Mouse (Mus musculus) CH12.LX (cell line): Measurements from ENCODE around the gene Eif3c. TPM values are rescaled to one million over a fixed set of nuclear protein-coding genes. Genes with fewer than 3 reads are reported as not detected.

Experiments used
- DNase-seq: peaks from one replicate; pipeline ENCODE4 v3.0.0-alpha.2; 2013; ENCODE audit errors: extremely low read depth
- H3K27ac ChIP-seq: 2 replicates; pipeline ENCODE4 v1.5.1; 2012; ENCODE audit warnings: low read depth, mild to moderate bottlenecking, control low read depth, moderate library complexity; ENCODE audit not compliant: insufficient read depth
- H3K27me3 ChIP-seq: replicated peaks from 2 replicates; pipeline ENCODE3; 2012; ENCODE audit warnings: inconsistent platforms
- H3K36me3 ChIP-seq, 2 experiments: replicated peaks in 1 of 2; 2 replicates each; pipeline versions ENCODE3 to v1.6.1; 2012; ENCODE audit warnings: inconsistent platforms in 1 of 2, low read length in 1 of 2, mild to moderate bottlenecking in 1 of 2, mixed read lengths in 1 of 2, moderate library complexity in 1 of 2; ENCODE audit not compliant: control insufficient read depth in 1 of 2, insufficient read depth in 1 of 2
- H3K4me1 ChIP-seq, 2 experiments: 2 replicates each; pipeline ENCODE4 v1.6.1; 2012; ENCODE audit warnings: inconsistent platforms in 1 of 2, moderate library complexity in 1 of 2; ENCODE audit not compliant: insufficient read depth in 2 of 2, control insufficient read depth in 1 of 2
- H3K4me2 ChIP-seq: 2 replicates; pipeline ENCODE4 v1.6.1; 2012; ENCODE audit warnings: low read depth, mild to moderate bottlenecking, control low read depth; ENCODE audit not compliant: poor library complexity, insufficient read depth, severe bottlenecking
- H3K4me3 ChIP-seq, 3 experiments: fragments of 150-350 bp in 1 of 3; sonication (generic) in 1 of 3; replicated peaks in 1 of 3; 2 replicates each; pipeline versions ENCODE3 to v1.5.1; 2011 to 2012; ENCODE audit warnings: low read depth in 2 of 3, low read length in 2 of 3, mild to moderate bottlenecking in 2 of 3, moderate library complexity in 2 of 3, control low read depth in 1 of 3, improper control_type of control experiment in 1 of 3, inconsistent platforms in 1 of 3, mixed read lengths in 1 of 3; ENCODE audit not compliant: poor library complexity in 1 of 3
- H3K79me2 ChIP-seq: replicated peaks from 2 replicates; pipeline ENCODE4 v1.6.1; 2012; ENCODE audit warnings: mild to moderate bottlenecking, moderate library complexity; ENCODE audit not compliant: control insufficient read depth, poor library complexity, insufficient read depth, severe bottlenecking; ENCODE audit errors: extremely low read depth
- H3K9ac ChIP-seq: 2 replicates; pipeline ENCODE4 v1.6.1; 2012; ENCODE audit warnings: low read depth, mild to moderate bottlenecking, control low read depth, moderate library complexity; ENCODE audit not compliant: insufficient read depth
- H3K9me3 ChIP-seq: replicated peaks from 2 replicates; pipeline ENCODE3; 2012; ENCODE audit warnings: low read length, inconsistent platforms, mixed read lengths
- BHLHE40 ChIP-seq: IDR thresholded peaks from 2 replicates; pipeline ENCODE4 v1.6.1; 2011; ENCODE audit warnings: mild to moderate bottlenecking, low read depth, low read length, improper control_type of control experiment
- CHD1 ChIP-seq: IDR thresholded peaks from 2 replicates; pipeline ENCODE4 v1.6.1; 2012; ENCODE audit warnings: low read depth, low read length, improper control_type of control experiment, inconsistent platforms
- CTCF ChIP-seq, 2 experiments: IDR thresholded peaks in 1 of 2; conservative IDR thresholded peaks in 1 of 2; 2 replicates each; pipeline ENCODE4 v1.5.1; 2011 to 2012; ENCODE audit warnings: low read depth in 2 of 2, low read length in 2 of 2, improper control_type of control experiment in 1 of 2, inconsistent platforms in 1 of 2, mild to moderate bottlenecking in 1 of 2, moderate library complexity in 1 of 2
- ETS1 ChIP-seq: conservative IDR thresholded peaks from 2 replicates; pipeline ENCODE4 v1.6.1; 2012; ENCODE audit warnings: low read depth, mild to moderate bottlenecking, inconsistent platforms, low read length, improper control_type of control experiment, moderate library complexity
- GABPA ChIP-seq: IDR thresholded peaks from 2 replicates; pipeline ENCODE4 v1.6.1; 2012; ENCODE audit warnings: low read depth, low read length, improper control_type of control experiment, inconsistent platforms; ENCODE audit not compliant: insufficient replicate concordance
- HCFC1 ChIP-seq: IDR thresholded peaks from 2 replicates; pipeline ENCODE4 v1.6.1; 2012; ENCODE audit warnings: low read depth, mild to moderate bottlenecking, inconsistent platforms, low read length, improper control_type of control experiment
- IRF4 ChIP-seq: IDR thresholded peaks from 2 replicates; pipeline ENCODE4 v1.6.1; 2014; ENCODE audit warnings: low read depth, mild to moderate bottlenecking, inconsistent platforms, low read length, improper control_type of control experiment
- JUND ChIP-seq: conservative IDR thresholded peaks from 2 replicates; pipeline ENCODE4 v1.6.1; 2011; ENCODE audit warnings: low read depth, low read length, improper control_type of control experiment
- KAT2A ChIP-seq: IDR thresholded peaks from 2 replicates; pipeline ENCODE4 v1.6.1; 2012; ENCODE audit warnings: low read length, improper control_type of control experiment, inconsistent platforms; ENCODE audit not compliant: insufficient replicate concordance
- MAX ChIP-seq: IDR thresholded peaks from 2 replicates; pipeline ENCODE4 v1.6.1; 2011; ENCODE audit warnings: low read length, improper control_type of control experiment
- MAZ ChIP-seq: IDR thresholded peaks from 2 replicates; pipeline ENCODE4 v1.6.1; 2012; ENCODE audit warnings: low read depth, mild to moderate bottlenecking, inconsistent platforms, low read length, improper control_type of control experiment, moderate library complexity
- MXI1 ChIP-seq: IDR thresholded peaks from 2 replicates; pipeline ENCODE4 v1.6.1; 2011; ENCODE audit warnings: mild to moderate bottlenecking, low read depth, low read length, improper control_type of control experiment
- MYC ChIP-seq: IDR thresholded peaks from 2 replicates; pipeline ENCODE4 v1.6.1; 2011; ENCODE audit warnings: low read depth, mild to moderate bottlenecking, improper control_type of control experiment, low read length
- NRF1 ChIP-seq: IDR thresholded peaks from 2 replicates; pipeline ENCODE4 v1.6.1; 2014; ENCODE audit warnings: low read depth, mild to moderate bottlenecking, inconsistent platforms, low read length, improper control_type of control experiment, moderate library complexity
- PAX5 ChIP-seq: IDR thresholded peaks from 2 replicates; pipeline ENCODE4 v1.6.1; 2012; ENCODE audit warnings: low read length, inconsistent platforms, mixed read lengths
- POLR2A ChIP-seq: IDR thresholded peaks from 2 replicates; pipeline ENCODE4 v1.6.1; 2011; ENCODE audit warnings: low read depth, mild to moderate bottlenecking, improper control_type of control experiment, low read length
- RAD21 ChIP-seq: IDR thresholded peaks from 2 replicates; pipeline ENCODE4 v1.6.1; 2011; ENCODE audit warnings: low read depth, mild to moderate bottlenecking, low read length, improper control_type of control experiment, moderate library complexity
- RCOR1 ChIP-seq: conservative IDR thresholded peaks from 2 replicates; pipeline ENCODE4 v1.6.1; 2012; ENCODE audit warnings: low read depth, mild to moderate bottlenecking, inconsistent platforms, low read length, improper control_type of control experiment
- SIN3A ChIP-seq: IDR thresholded peaks from 2 replicates; pipeline ENCODE4 v1.6.1; 2012; ENCODE audit warnings: low read length, improper control_type of control experiment, inconsistent platforms
- SMC3 ChIP-seq: IDR thresholded peaks from 2 replicates; pipeline ENCODE4 v1.6.1; 2011; ENCODE audit warnings: low read depth, low read length, improper control_type of control experiment
- TBP ChIP-seq: conservative IDR thresholded peaks from 2 replicates; pipeline ENCODE4 v1.6.1; 2011; ENCODE audit warnings: low read depth, low read length, improper control_type of control experiment
- TCF12 ChIP-seq: IDR thresholded peaks from 2 replicates; pipeline ENCODE4 v1.6.1; 2014; ENCODE audit warnings: low read depth, mild to moderate bottlenecking, inconsistent platforms, low read length, improper control_type of control experiment
- UBTF ChIP-seq: IDR thresholded peaks from 2 replicates; pipeline ENCODE4 v1.6.1; 2012; ENCODE audit warnings: low read depth, mild to moderate bottlenecking, inconsistent platforms, low read length, improper control_type of control experiment, moderate library complexity
- USF1 ChIP-seq: IDR thresholded peaks from 2 replicates; pipeline ENCODE4 v1.6.1; 2014; ENCODE audit warnings: low read depth, mild to moderate bottlenecking, inconsistent platforms, low read length, improper control_type of control experiment
- dilution Hi-C: fragments of 300-500 bp; cut with MboI; formaldehyde crosslinking; loops from 2 replicates; pipeline ENCODE4 v1.14.3; 2020; ENCODE audit warnings: low sequenced_read_pairs; ENCODE audit not compliant: extremely low pct_unique_long_range_greater_than_20kb, extremely low pct_ligation_motif_present
- in situ Hi-C: fragments of 300-500 bp; cut with MboI; formaldehyde crosslinking; loops from 3 replicates; pipeline ENCODE4 v1.14.3; 2019; ENCODE audit warnings: low sequenced_read_pairs, low pct_ligation_motif_present, low pct_unique_long_range_greater_than_20kb, mixed read lengths
- polyA plus RNA-seq: library from polyadenylated mRNA; unstranded; fragments of >175 nt; gene quantifications from 2 replicates; pipeline ENCODE4 v1.2.1, GENCODE M21; 2012; ENCODE audit warnings: low read depth; ENCODE audit not compliant: insufficient read length
- total RNA-seq, 2 experiments: library from RNA; depleted of rRNA; stranded (reverse); fragments of 300-350 nt in 1 of 2; fragments of >200 nt in 1 of 2; gene quantifications; 2 replicates each; pipeline ENCODE4 v1.2.3; 2012 to 2014

The Eif3c gene
- total and polyA plus RNA-seq, 3 experiments, result 202 to 348 (median 276) TPM

DNA sequence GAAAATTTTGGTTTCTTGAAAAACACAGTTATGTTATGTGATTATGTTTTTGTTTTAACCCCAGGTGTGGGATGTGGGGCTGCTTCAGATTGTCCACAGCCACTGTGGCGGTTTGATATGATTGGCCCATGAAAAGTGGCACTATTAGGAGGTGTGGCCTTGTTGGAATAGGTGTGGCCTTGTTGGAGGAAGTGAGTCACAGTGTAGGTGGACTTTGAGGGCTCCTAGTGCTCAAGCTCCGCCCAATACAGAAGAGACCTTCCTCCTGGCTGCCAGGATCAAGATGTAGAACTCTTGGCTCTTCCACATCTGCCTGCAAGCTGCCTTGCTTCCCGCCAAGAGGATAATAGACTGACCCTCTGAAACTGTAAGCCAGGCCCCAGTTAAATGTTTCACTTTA is 46.5 kb upstream of the Eif3c start:
- Histone ChIP-seq H3K27me3 (no peaks in the 10 kb centered on the region), H3K9me3 (peaks cover 4% of the 10 kb centered on the region), H3K79me2 (no peaks in the 10 kb centered on the region), H3K36me3 (no peaks in the 10 kb centered on the region), H3K4me3 (no peak overlapping the region), H3K27ac (no peak overlapping the region), H3K4me2 (no peak overlapping the region), H3K9ac (no peak overlapping the region), H3K4me1 (peaks cover 0 to 1% of the 10 kb centered on the region in 2 experiments; a peak in 2 of 4 replicates)
- no peak for DNase-seq
- in situ Hi-C loops (no loop called here), dilution Hi-C loops (no loop called here)
- no peak for TF ChIP-seq TCF12
- no peak for TF ChIP-seq RCOR1
- no peak for TF ChIP-seq KAT2A
- TF ChIP-seq SMC3, result no peak
- TF ChIP-seq GABPA, result no peak
- TF ChIP-seq BHLHE40, result no peak
- no peak for TF ChIP-seq HCFC1
- TF ChIP-seq IRF4, result no peak
- no peak for TF ChIP-seq PAX5
- TF ChIP-seq UBTF, result no peak
- TF ChIP-seq TBP, result no peak
- TF ChIP-seq RAD21, result no peak
- no peak for TF ChIP-seq SIN3A
- no peak for TF ChIP-seq CTCF (conservative IDR thresholded peaks at IDR 0.05 in 1 of 2, IDR thresholded peaks at IDR 0.05 in 1 of 2; ENCODE audit: low read depth in 2 of 2, low read length in 2 of 2)
- TF ChIP-seq POLR2A, result no peak
- no peak for TF ChIP-seq MXI1
- TF ChIP-seq NRF1, result no peak
- no peak for TF ChIP-seq MAZ

DNA sequence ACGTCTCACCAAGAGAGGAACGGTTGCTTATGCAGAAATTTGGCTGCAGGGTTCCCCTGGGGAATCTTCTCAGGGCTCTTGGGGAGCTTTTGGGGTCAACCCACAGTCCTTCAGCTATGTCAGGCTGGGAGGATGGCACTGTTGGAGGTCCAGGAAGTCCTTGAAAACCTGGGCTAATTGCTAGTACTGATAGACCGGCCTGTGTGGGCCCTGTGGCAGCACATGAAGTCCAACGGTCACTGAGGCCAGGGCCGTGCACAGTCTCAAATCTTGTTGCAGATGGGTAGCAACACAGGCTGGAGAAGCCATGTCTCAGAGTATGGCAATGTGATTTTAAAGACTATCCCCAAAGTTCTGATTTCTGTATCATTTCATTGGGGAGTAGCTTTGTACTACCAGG is 41.6 kb upstream of the Eif3c start:
- H3K4me2 ChIP-seq, result no peak overlapping the region
- no peaks in the 10 kb centered on the region for H3K27me3 ChIP-seq
- in situ Hi-C loops, result no loop called here
- peaks cover 14 to 22% of the 10 kb centered on the region in 2 experiments for H3K4me1 ChIP-seq
- no peak for TF ChIP-seq GABPA
- no peak for TF ChIP-seq ETS1
- no peak for TF ChIP-seq TCF12
- no peak for TF ChIP-seq MYC
- no peak for TF ChIP-seq KAT2A
- TF ChIP-seq CHD1, result no peak
- TF ChIP-seq UBTF, result no peak
- TF ChIP-seq JUND, result no peak
- no peak for TF ChIP-seq SMC3
- no peak for TF ChIP-seq USF1
- TF ChIP-seq MAX, result no peak
- TF ChIP-seq TBP, result no peak
- dilution Hi-C loops, result no loop called here
- H3K36me3 ChIP-seq, result no peaks in the 10 kb centered on the region
- no peak for DNase-seq
- H3K4me3 ChIP-seq, result no peak overlapping the region
- H3K9ac ChIP-seq, result no peak overlapping the region
- peaks cover 1% of the 10 kb centered on the region for H3K9me3 ChIP-seq
- no peak overlapping the region for H3K27ac ChIP-seq
- H3K79me2 ChIP-seq, result no peaks in the 10 kb centered on the region
